Mouse (Mus musculus) adrenal gland, adult 18-20 months (tissue): ENCODE results near the gene Zfp418. TPM values are rescaled to one million over a fixed set of nuclear protein-coding genes. Genes with fewer than 3 reads are reported as not detected.
"Not testable (repeated sequence)": the region's sequence is repeated elsewhere in the genome, so short reads cannot be mapped to it uniquely, and the experiment has no call there.

Experiments
- DNase-seq, 2 experiments: peaks; one replicate each; pipeline ENCODE4 v3.0.0; 2021 to 2022; ENCODE audit warnings: low spot score in 2 of 2
- long read RNA-seq, 2 experiments: library from polyadenylated mRNA; stranded (forward); transcript quantifications; one replicate each; pipeline ENCODE4 v2.0.0; 2021
- total RNA-seq, 2 experiments: library from RNA; stranded (reverse); gene quantifications; 1 replicate in 1 of 2; 2 replicates in 1 of 2; pipeline ENCODE4 v1.2.3; 2021

The Zfp418 gene
- 1 to 10 TPM; 3.1 to 3.2 TPM for total RNA-seq
- long read RNA-seq, experiment 1, partial matches to known transcripts, result 0 of 1 reads
- long read RNA-seq, experiment 1, other reads (novel, unspliced or antisense), result 0 of 1 reads
- long read RNA-seq, experiment 2, result 0 reads

DNA sequence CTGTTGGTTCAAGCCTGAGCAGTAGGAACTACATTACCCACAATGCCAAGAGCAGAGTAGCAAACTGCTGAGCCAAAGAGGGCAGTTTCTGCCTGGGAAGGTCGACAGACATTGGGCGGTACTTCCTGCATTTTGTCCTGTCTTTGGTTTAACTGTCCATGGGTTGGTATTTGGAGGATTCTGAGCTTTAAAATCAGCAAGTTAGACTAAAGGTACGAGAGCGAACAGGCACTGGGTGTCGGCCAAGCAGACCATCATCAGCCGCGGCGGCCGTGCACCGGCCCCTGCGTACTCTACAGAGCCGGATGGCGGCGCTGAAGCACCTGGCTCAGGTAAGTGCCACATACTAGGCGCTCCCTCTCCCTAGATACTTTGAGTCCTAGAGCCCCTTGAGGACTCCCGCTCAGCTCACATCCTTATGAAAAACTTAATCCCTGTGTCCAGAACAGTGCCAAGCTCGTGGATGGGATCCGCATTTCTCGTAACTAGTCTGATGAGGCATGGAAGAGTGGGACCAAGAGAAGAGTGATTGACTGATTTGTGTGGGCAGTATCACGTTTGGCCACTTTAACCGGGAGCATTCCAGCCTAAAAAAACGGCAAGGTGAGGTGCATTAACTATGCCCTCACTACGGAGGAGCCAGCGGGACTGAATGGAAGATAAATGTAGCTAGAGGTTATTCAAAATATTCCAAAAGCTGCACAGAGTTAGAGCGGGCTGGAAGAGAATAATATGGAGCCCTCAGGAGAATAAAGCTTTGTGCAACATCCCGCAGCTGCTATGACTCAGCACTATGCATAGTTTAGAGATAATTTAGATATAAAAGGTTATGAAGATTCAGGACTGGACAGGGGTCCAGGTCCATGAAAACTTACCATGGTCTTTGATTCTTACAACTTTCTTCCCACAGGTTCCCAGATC is at the start of gene Zfp418:
Gene Zfp418 (plus strand): TSS at position 104 of the 921 bp plus-strand sequence.
- DNase-seq, result peak; percentile 37 to 47

DNA sequence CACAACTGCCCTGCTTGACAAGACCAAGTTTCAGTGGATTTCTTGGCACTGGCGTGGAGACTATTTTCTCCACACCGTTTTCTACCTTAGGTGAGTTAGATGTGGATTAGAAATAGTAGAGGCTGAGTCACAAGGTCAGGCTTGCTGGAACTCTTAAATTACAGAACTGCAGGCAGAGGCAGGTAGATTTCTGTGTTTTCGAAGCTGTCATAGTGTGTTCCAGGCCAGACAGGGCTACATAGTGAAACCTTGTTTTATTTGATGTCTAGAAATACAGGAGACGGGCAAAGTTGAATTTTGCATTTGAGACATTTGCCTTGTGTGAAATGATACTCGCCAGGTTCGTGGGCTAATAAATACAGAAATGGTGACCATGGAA is 49.5 kb upstream of the Zfp418 start:
- no peak for DNase-seq

DNA sequence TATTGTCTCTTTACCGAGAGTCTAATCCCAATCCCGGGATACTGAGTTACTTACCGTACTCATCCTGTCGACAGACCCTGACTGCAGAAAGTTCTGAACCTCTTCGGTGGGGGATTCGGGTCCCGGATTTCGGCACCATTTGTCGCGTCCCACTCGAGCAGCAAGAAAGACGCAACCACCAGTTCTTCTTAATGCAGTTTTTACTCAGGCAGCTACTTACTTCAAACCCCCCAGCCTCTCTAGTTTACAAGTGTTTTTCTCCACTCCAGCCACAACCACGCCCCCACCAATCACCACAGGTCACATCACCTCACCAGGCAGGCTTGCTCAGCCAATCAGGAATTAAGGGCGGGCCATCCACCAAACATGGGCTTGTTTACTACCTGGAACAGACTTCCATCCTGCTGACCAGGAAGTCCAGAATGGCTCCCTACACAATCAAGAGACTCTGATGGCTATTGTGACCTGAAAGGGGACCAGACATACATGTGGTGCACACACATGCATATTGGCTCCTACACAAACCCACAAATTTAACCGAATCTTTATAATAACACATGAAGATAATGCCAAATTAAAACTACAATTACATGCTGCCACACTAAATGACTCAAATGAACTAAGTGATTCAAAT is 40.5 kb upstream of the Zfp418 start:
- DNase-seq, result not testable (repeated sequence)

DNA sequence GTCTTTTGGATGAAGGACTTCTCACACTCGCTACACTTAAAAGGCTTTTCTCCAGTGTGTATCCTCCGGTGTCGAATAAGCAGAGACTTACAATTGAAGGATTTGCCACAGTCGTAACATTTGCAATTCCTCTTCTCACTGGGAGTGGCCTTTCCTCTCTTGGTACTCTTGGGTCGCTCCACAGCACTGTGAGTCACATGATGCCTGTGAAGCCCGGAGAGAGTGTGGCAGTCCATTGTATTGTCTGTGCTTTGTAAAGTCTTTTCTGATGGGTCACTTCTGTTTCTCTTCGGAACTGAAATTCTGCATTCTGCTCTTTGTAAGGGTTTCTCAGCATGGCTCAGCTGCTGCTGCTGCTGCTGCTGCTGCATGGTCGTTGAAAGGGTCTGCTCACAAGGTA is 38.4 kb upstream of the Zfp418 start:
- no peak for DNase-seq

DNA sequence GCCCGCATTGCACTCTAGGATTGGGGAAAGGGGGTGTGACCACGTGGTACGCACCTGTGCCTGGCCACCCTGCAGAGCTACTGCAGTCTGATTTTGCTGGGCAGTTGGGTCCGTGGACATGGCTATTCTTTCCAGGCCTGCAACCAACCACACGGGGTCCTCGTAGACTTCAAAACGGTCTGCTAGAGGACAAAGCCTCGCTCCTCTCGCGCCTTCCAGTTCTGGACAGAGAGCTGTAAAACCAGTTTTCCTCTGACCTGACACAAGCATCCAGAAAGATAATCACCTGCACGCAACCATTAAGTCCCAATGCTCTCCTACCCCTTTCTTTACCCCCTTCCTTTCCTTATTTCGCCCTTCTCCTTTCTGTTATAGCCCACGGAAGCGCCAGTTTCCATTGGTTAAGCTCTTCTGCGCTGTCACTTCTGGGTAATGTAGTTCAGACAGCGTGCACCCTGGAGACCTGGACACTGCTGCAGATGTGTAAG is 34.7 kb upstream of the Zfp418 start, which contains the start of gene Zfp773:
Gene Zfp773 (minus strand): TSS at position 377 of the 488 bp plus-strand sequence.
- DNase-seq, result peak; percentile 34 to 38

DNA sequence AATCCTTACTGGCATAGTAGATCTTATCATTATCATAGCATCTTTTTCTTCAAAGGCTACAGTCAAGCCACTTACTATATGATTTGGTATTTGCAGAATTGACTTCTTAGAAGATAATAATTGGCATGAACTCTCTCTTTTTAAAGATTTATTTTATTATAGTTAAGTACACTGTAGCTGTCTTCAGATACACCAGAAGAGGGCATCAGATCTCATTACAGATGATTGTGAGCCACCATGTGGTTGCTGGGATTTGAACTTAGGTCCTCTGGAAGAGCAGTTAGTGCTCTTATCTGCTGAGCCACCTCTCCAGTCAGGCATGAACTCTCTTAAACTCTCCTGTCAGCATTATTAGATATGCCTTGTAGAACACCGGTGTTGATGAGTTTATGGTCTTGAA is 26.9 kb upstream of the Zfp418 start:
- no peak for DNase-seq

DNA sequence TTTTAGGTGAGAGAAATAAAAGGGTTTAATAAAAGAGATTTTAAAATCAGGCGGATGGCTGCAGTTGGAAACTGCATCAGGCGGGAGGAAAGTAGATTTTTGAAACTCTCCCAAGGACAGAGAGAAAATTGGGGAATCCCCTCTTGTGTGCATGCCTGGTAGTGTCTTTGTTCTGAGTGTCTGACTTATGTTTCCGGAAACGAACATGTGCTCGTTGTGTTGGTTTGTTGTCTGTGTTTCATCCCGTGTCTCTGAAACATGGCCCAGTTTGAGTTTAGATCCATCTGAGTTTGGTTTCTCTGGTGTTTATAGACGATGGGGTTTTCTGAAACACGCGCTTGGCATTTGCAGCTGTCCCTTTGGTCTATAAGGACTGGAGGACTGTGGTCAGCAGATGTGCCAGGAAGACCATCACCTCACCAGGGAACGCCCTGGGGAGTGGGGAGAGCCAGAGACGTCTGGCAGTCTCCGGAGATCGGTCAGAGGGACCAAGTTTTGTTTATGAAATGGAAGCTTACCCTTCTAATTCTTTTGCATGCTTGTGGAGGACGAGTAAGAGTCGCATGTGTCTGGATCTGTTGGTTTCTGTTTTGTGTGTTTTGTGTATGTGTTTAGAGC is 25.0 kb upstream of the Zfp418 start:
- no peak for DNase-seq

DNA sequence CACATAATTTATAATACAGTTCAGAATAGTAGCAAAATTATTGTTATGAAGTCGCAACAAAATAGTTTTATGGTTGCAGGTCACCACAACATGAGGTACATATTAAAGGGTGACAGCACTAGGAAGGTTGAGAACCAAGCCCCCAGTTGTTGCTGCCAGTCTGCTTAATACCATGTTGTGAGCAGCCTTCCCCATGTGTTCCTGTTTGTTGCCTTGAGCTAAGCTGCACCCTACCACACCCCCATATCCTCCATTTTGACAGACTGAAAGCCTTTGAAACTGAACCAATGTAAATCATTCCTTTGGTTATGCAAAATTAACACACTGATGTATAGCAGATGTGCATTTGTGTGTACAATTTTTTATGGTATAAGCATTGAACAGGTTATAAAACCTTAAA is 14.8 kb downstream of the Zfp418 start:
- DNase-seq, result no peak

DNA sequence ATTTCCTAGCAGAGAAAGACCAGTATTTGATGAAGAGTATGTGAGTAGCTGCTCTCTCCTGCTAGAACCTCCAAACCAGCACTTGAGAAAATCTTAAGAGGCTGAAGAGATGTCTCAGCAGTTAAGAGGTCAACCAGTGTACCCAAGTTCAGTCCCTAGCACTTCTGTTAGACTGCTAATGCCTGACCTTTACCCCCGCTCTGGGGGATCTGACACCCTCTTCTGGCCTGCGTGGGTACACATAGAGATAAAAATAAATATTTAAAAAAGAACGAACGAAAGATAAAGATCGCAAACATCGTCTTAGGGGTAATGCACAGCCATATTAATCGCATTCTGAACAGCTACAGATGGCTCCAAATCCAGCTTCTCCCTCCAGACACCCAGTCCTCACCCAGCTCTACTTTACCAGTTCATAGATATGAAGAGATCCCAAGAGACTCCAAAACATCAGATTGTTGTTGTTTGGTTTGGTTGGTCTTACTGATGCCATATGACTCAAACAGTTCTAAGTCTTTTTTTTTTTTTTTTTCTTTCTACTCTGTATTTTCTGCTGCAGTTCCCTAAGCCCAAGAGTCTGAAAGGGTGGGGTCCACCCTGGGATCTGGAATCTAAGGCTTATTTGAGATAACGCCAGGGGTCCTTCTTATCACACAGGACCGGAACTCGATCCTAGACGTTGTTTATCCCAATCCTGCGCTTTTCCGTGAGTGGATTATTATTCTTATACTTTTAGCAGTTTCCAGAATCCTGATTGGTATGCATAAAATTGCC is 16.5 kb downstream of the Zfp418 start:
- no peak for DNase-seq

DNA sequence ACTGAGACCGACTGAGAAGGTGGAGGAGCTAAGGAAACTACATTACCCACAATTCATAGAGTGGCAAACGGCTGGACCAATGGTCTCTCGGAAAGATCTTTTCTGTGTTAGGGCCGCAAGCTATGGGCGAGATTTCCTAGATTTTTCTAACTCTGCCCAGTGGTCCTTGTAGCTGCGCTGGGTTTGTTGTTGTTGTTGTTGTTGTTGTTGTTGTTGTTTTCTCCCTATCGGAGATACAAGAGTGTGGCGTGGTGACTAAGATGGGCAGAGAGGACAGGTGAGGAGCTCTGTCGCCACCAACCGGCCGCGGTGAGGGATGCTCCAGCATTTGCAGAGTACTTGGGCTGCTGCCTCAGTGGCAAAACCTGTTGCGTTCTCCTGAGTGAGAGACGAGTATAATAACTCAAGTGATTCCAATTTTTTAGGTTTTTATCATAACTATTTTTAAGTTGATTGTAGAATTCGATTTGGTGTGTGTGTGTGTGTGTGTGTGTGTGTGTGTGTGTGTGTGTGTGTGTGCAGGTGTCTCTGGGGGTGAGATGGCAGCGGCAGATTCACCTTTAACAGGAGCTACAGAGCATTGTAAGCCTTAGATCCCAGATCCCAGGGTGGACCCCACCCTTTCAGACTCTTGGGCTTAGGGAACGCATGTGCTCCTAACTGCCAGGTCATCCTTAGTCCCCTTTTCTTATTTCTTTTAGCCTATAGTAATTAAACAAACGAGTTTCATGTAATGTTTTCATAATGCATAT is 17.2 kb downstream of the Zfp418 start:
- peak; percentile 59 to 71 for DNase-seq

DNA sequence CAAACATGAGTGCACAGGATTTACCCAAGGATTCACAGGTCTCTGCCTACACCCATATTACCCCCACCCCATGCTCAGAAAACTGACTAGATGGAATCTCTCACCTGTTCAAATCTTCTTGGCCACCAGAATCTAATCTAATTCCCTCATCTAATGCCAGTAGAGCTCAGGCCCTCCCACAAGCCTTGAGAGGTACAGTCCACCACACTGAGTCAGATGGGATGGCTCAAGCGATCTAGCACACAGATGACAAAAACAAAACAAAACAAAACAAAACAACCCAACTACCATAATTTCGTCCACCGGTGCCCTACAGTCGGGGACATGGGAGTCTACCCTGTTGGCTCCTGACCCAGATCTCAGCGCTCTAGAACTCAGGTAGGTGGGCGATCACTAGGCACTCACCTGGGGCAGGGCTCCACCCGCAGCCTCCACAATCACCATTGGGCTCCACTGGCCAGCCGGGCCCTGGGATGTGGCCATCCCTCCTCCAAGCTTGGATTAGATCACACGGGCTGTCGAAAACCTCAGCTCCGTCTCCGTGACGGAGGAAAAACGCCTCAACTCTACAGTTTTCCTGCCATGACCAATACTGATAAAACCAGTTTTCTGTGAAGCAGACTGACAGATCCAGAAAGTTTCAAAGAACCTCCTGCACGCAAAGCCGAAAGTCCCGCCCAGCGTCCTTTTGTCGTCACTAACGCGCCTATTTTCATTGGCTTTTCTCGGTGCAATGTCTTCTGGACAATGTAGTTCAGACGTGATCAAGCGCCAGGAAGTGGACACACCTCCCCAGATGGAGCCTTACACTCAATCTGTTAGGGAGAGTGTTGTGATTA is 38.4 kb downstream of the Zfp418 start, which contains the start of gene Zfp772:
Gene Zfp772 (minus strand): TSS at position 686 of the 839 bp plus-strand sequence.
- DNase-seq, result peak in 1 of 2 experiments; percentile 24

Other genes starting within 250 kb of the Zfp418 start
- gene Aurkc, start 176.0 kb upstream of the Zfp418 start, total RNA-seq, result not detected
- 10 to 100 TPM; 11.8 to 16.1 TPM for gene Zfp954, start 49.8 kb upstream of the Zfp418 start, total RNA-seq
- under 1 TPM; 0.77 to 0.96 TPM for gene Zfp773, start 34.6 kb upstream of the Zfp418 start, total RNA-seq
- gene Zfp772, start 38.7 kb downstream of the Zfp418 start, total RNA-seq, result 1 to 10 TPM; 4.0 to 4.8 TPM
- gene Vmn2r29, start 76.0 kb downstream of the Zfp418 start, total RNA-seq, result 1 to 10 TPM in 1 of 2 experiments, under 1 TPM in 1; 0.80 to 1.3 TPM
- 1 to 10 TPM; 3.0 to 4.0 TPM for gene Gm45844, start 107.0 kb downstream of the Zfp418 start, total RNA-seq
- 10 to 100 TPM; 50.8 to 78.4 TPM for gene Clcn4, start 129.5 kb downstream of the Zfp418 start, total RNA-seq
- gene Vmn2r30, start 166.3 kb downstream of the Zfp418 start, total RNA-seq, result under 1 TPM in 1 of 2 experiments, not detected in 1; 0.07 TPM
- gene Gm45783, start 203.2 kb downstream of the Zfp418 start, total RNA-seq, result 1 to 10 TPM in 1 of 2 experiments, not detected in 1; 1.2 TPM
- gene Vmn2r31, start 228.4 kb downstream of the Zfp418 start, total RNA-seq, result not detected